15 mouse cellular contexts compared by ENCODE assay signal in genomic region chr8:119245641-119246040, GRCm38 (mm10).
"Had no signal": no experiment of that assay in that cellular context is flagged by ENCODE, and none has a peak within 500 bp of the region (broad histone marks: within the 10 kb centered on the region; RNA-seq: fewer than 3 reads in every experiment).

No protein-coding gene starts in this region.

- H3K4me1 ChIP-seq: kidney, embryonic 15.5 days; liver, embryonic 13.5 days; midbrain, embryonic 12.5 days; neural tube, embryonic 13.5 days; stomach, embryonic 15.5 days had no signal

- H3K4me3 ChIP-seq: kidney, embryonic 15.5 days; liver, embryonic 13.5 days; midbrain, embryonic 12.5 days; myocyte; neural tube, embryonic 13.5 days; stomach, embryonic 15.5 days had no signal

- H3K27ac ChIP-seq: kidney, embryonic 15.5 days; liver, embryonic 13.5 days; macrophage; midbrain, embryonic 12.5 days; neural tube, embryonic 13.5 days; stomach, embryonic 15.5 days had no signal

- H3K4me2 ChIP-seq: kidney, embryonic 15.5 days; liver, embryonic 13.5 days; lung, embryonic 14.5 days; midbrain, embryonic 12.5 days; neural tube, embryonic 13.5 days; stomach, embryonic 15.5 days had no signal

- H3K9me3 ChIP-seq: kidney, embryonic 15.5 days; midbrain, embryonic 12.5 days; stomach, embryonic 15.5 days had no signal

- H3K36me3 ChIP-seq: kidney, embryonic 15.5 days; liver, embryonic 13.5 days; midbrain, embryonic 12.5 days; stomach, embryonic 15.5 days had no signal

- H3K27me3 ChIP-seq: kidney, embryonic 15.5 days; liver, embryonic 13.5 days; midbrain, embryonic 12.5 days; neural tube, embryonic 13.5 days; stomach, embryonic 15.5 days had no signal

- H3K9ac ChIP-seq: kidney, embryonic 15.5 days; liver, embryonic 13.5 days; lung, embryonic 14.5 days; midbrain, embryonic 12.5 days; neural tube, embryonic 13.5 days; stomach, embryonic 15.5 days had no signal

- ATAC-seq: lung, postnatal 0 days; midbrain, embryonic 16.5 days had no signal

- DNase-seq: kidney, postnatal 10 days; liver, embryonic 13.5 days; retina, postnatal 1 day; right cerebral cortex, postnatal 25 days; spleen, adult 18-20 months; thymus, postnatal 25 days had no signal
